Mouse (Mus musculus) right cerebral cortex, postnatal 4 days (tissue): Measurements from ENCODE around the gene Tcte2.

ENCODE experiments used
- DNase-seq: peaks from one replicate; pipeline ENCODE4 v3.0.0-alpha.2; 2022

Tcte2 gene

GRCm38 (mm10) chr17:13716336-13716735 lies 45.3 kb downstream of the Tcte2 start:
- DNase-seq = no peak

- DNase-seq = no peak
These were observed 46.1 kb downstream of the Tcte2 start for GRCm38 (mm10) chr17:13715511-13715910.

GRCm38 (mm10) chr17:13714654-13715053 lies 47.0 kb downstream of the Tcte2 start:
- DNase-seq = no peak

- DNase-seq = no peak
These were observed 47.5 kb downstream of the Tcte2 start for GRCm38 (mm10) chr17:13714128-13714527.

- no peak for DNase-seq
These were observed 49.1 kb downstream of the Tcte2 start for GRCm38 (mm10) chr17:13712518-13712917.

- DNase-seq = no peak
These were observed 49.5 kb downstream of the Tcte2 start for GRCm38 (mm10) chr17:13712116-13712515.

GRCm38 (mm10) chr17:13711173-13711572 lies 50.5 kb downstream of the Tcte2 start:
- no peak for DNase-seq

GRCm38 (mm10) chr17:13705481-13705921 lies 56.1 kb downstream of the Tcte2 start:
- DNase-seq = no peak

- DNase-seq = no peak
These were observed 57.9 kb downstream of the Tcte2 start for GRCm38 (mm10) chr17:13703611-13704320.

- no peak for DNase-seq
These were observed 61.3 kb downstream of the Tcte2 start for GRCm38 (mm10) chr17:13700131-13701016.

- DNase-seq = no peak
These were observed 61.9 kb downstream of the Tcte2 start for GRCm38 (mm10) chr17:13699716-13700115.

- no peak for DNase-seq
These were observed 63.4 kb downstream of the Tcte2 start for GRCm38 (mm10) chr17:13698194-13698593.

GRCm38 (mm10) chr17:13697646-13698045 lies 64.0 kb downstream of the Tcte2 start:
- DNase-seq = no peak

- no peak for DNase-seq
These were observed 65.7 kb downstream of the Tcte2 start for GRCm38 (mm10) chr17:13695881-13696280.

- no peak for DNase-seq
These were observed 66.4 kb downstream of the Tcte2 start for GRCm38 (mm10) chr17:13695211-13695610.

GRCm38 (mm10) chr17:13694181-13694580 lies 67.4 kb downstream of the Tcte2 start:
- no peak for DNase-seq

- no peak for DNase-seq
These were observed 74.0 kb downstream of the Tcte2 start for GRCm38 (mm10) chr17:13687656-13688055.

GRCm38 (mm10) chr17:13687086-13687485 lies 74.5 kb downstream of the Tcte2 start:
- no peak for DNase-seq

- DNase-seq = no peak
These were observed 76.0 kb downstream of the Tcte2 start for GRCm38 (mm10) chr17:13685621-13686020.

GRCm38 (mm10) chr17:13684256-13684655 lies 77.4 kb downstream of the Tcte2 start:
- DNase-seq = no peak

GRCm38 (mm10) chr17:13683411-13684174 lies 78.0 kb downstream of the Tcte2 start:
- no peak for DNase-seq

GRCm38 (mm10) chr17:13683027-13683410 lies 78.6 kb downstream of the Tcte2 start:
- DNase-seq = no peak

- no peak for DNase-seq
These were observed 79.1 kb downstream of the Tcte2 start for GRCm38 (mm10) chr17:13682378-13683026.
